18 mouse cellular contexts compared by ENCODE assay signal in the genomic region with DNA sequence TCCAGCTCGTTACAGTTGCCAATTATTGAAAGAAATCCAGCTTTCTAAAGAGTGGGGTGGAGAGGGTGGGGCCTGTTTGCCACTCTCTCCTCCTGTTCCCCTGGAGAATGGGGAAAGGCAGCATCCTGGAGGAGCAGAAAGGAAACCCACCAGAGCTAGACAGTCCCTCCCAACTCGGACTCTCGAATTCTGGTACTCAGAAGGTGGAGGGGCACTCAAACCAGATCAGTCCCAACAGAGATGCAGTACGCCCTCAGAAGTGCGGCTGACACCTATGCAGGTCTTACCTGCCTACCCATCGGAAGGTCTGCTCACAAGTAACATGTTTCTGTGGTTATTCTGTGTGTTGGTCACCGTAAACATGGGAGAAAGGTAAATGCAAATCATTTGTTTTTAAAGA.
"Had no signal": no experiment of that assay in that cellular context is flagged by ENCODE, and none has a peak within 500 bp of the region (broad histone marks: within the 10 kb centered on the region; RNA-seq: fewer than 3 reads in every experiment).

No protein-coding gene starts in this region.

- H3K9me3 ChIP-seq: limb, embryonic 13.5 days; liver, embryonic 15.5 days; lung, embryonic 15.5 days; megakaryocyte, embryonic 14.5 days; midbrain, embryonic 10.5 days; midbrain, embryonic 13.5 days; neural tube, embryonic 13.5 days had no signal

- H3K4me3 ChIP-seq: limb, embryonic 13.5 days; liver, embryonic 15.5 days; lung, embryonic 15.5 days; megakaryocyte, embryonic 14.5 days; midbrain, embryonic 10.5 days; midbrain, embryonic 13.5 days; myocyte; neural tube, embryonic 13.5 days had no signal

- H3K27me3 ChIP-seq: limb, embryonic 13.5 days; liver, embryonic 15.5 days; lung, embryonic 15.5 days; megakaryocyte, embryonic 14.5 days; midbrain, embryonic 13.5 days; neural tube, embryonic 13.5 days had no signal

- H3K4me2 ChIP-seq: limb, embryonic 13.5 days; liver, embryonic 11.5 days; liver, embryonic 15.5 days; lung, embryonic 15.5 days; midbrain, embryonic 13.5 days; neural tube, embryonic 13.5 days had no signal

- H3K9ac ChIP-seq: limb, embryonic 13.5 days; liver, embryonic 15.5 days; lung, embryonic 15.5 days; midbrain, embryonic 13.5 days; neural tube, embryonic 13.5 days had no signal

- H3K4me1 ChIP-seq: neural tube, embryonic 13.5 days had no signal

- ATAC-seq: midbrain, embryonic 13.5 days; midbrain, embryonic 16.5 days had no signal

- H3K27ac ChIP-seq: limb, embryonic 13.5 days; liver, embryonic 15.5 days; lung, embryonic 15.5 days; midbrain, embryonic 10.5 days; midbrain, embryonic 13.5 days; neural tube, embryonic 13.5 days had no signal

- DNase-seq: kidney, adult 18-20 months; kidney, adult 9 months; kidney, postnatal 14 days; kidney, postnatal 4 days; left cerebral cortex, postnatal 4 days; retina, postnatal 1 day; right cerebral cortex, postnatal 25 days; thymus, postnatal 25 days had no signal

- H3K36me3 ChIP-seq: limb, embryonic 13.5 days; lung, embryonic 15.5 days; midbrain, embryonic 10.5 days; midbrain, embryonic 13.5 days; neural tube, embryonic 13.5 days had no signal
